Comparison of ENCODE assay signal across 23 mouse cellular contexts in genomic region chr12:82485466-82485865, GRCm38 (mm10).
DNase-seq lines count a peak whose midpoint lies in the region; ATAC-seq lines count a peak whose summit lies in the region.
"Had no signal": no experiment of that assay in that cellular context is flagged by ENCODE, and none has a peak within 500 bp of the region (broad histone marks: within the 10 kb centered on the region; RNA-seq: fewer than 3 reads in every experiment).

No protein-coding gene starts in this region.

- no peak overlapping the region for H3K4me2 ChIP-seq in intestine, embryonic 14.5 days (ENCODE audit: low read length)
- H3K4me2 ChIP-seq in intestine, embryonic 15.5 days (replicated peaks): no peak overlapping the region
- H3K4me2 ChIP-seq: embryonic facial prominence, embryonic 15.5 days; heart, embryonic 12.5 days; hindbrain, embryonic 12.5 days had no signal

- H3K27me3 ChIP-seq in intestine, embryonic 14.5 days (replicated peaks; ENCODE audit: control insufficient read depth, insufficient read depth, low read length): no peaks in the 10 kb centered on the region
- no peaks in the 10 kb centered on the region for H3K27me3 ChIP-seq in intestine, embryonic 15.5 days (replicated peaks)
- H3K27me3 ChIP-seq: embryonic facial prominence, embryonic 15.5 days; heart, embryonic 12.5 days; hindbrain, embryonic 12.5 days had no signal

- WGBS in intestine, embryonic 14.5 days: 67% methylated on average over 2 of the region's 2 CpGs
- 62% methylated on average over 2 of the region's 2 CpGs for WGBS in intestine, embryonic 15.5 days

- no peak for ATAC-seq in intestine, embryonic 14.5 days (replicated peaks; ENCODE audit: low FRiP score, low TSS enrichment, low read depth)
- no peak for ATAC-seq in intestine, embryonic 15.5 days
- ATAC-seq: forebrain, embryonic 14.5 days; hindbrain, postnatal 0 days; intestine, embryonic 16.5 days had no signal

- H3K4me1 ChIP-seq in intestine, embryonic 14.5 days (replicated peaks; ENCODE audit: control insufficient read depth, insufficient read depth, low read length): no peaks in the 10 kb centered on the region
- H3K4me1 ChIP-seq in intestine, embryonic 15.5 days (replicated peaks): no peaks in the 10 kb centered on the region
- H3K4me1 ChIP-seq: embryonic facial prominence, embryonic 15.5 days; hindbrain, embryonic 12.5 days had no signal

- peak; percentile 31 for DNase-seq in intestine, embryonic 14.5 days (ENCODE audit: low spot score)
- DNase-seq in Muller cell, postnatal 12 days (ENCODE audit: inconsistent ontology term): peak; percentile 78
- DNase-seq in ZHBTc4 (ENCODE audit: low read depth, low spot score): peak; percentile 60
- no peak for DNase-seq in gastrocnemius, postnatal 10 days
- DNase-seq in adrenal gland, postnatal 36 days: no peak
- DNase-seq: adrenal gland, adult 2 months; adrenal gland, postnatal 25 days; cerebellum, adult 18-20 months; cerebellum, postnatal 10 days; gastrocnemius, adult 2 months; gastrocnemius, postnatal 36 days; heart, adult 18-20 months; kidney, adult 8-10 months had no signal

- no peaks in the 10 kb centered on the region for H3K9me3 ChIP-seq in intestine, embryonic 14.5 days (ENCODE audit: control insufficient read depth, low read length)
- no peaks in the 10 kb centered on the region for H3K9me3 ChIP-seq in intestine, embryonic 15.5 days
- H3K9me3 ChIP-seq: embryonic facial prominence, embryonic 15.5 days; hindbrain, embryonic 12.5 days had no signal

- H3K4me3 ChIP-seq in intestine, embryonic 14.5 days (ENCODE audit: low read depth, low read length): no peak overlapping the region
- no peak overlapping the region for H3K4me3 ChIP-seq in intestine, embryonic 15.5 days (replicated peaks)
- H3K4me3 ChIP-seq: embryonic facial prominence, embryonic 15.5 days; erythroblast, embryonic 14.5 days; forebrain, embryonic 10.5 days; gastrocnemius, adult 2 months; heart, embryonic 12.5 days; hindbrain, embryonic 12.5 days had no signal

- H3K36me3 ChIP-seq in intestine, embryonic 14.5 days (ENCODE audit: control insufficient read depth, insufficient read depth, low read length): no peaks in the 10 kb centered on the region
- no peaks in the 10 kb centered on the region for H3K36me3 ChIP-seq in intestine, embryonic 15.5 days
- H3K36me3 ChIP-seq: embryonic facial prominence, embryonic 15.5 days; forebrain, embryonic 10.5 days; G1E; heart, embryonic 12.5 days; hindbrain, embryonic 12.5 days had no signal

- no peak overlapping the region for H3K9ac ChIP-seq in intestine, embryonic 14.5 days (ENCODE audit: low read length)
- no peak overlapping the region for H3K9ac ChIP-seq in intestine, embryonic 15.5 days
- H3K9ac ChIP-seq: embryonic facial prominence, embryonic 15.5 days; heart, embryonic 12.5 days; hindbrain, embryonic 12.5 days had no signal

- no peak overlapping the region for H3K27ac ChIP-seq in intestine, embryonic 14.5 days (ENCODE audit: low read depth)
- H3K27ac ChIP-seq in intestine, embryonic 15.5 days: no peak overlapping the region
- H3K27ac ChIP-seq: embryonic facial prominence, embryonic 15.5 days; forebrain, embryonic 10.5 days; gastrocnemius, adult 2 months; hindbrain, embryonic 12.5 days; hindbrain, postnatal 0 days had no signal

Comparison
In these comparisons a context has a peak if more than half of its experiments do, and no peak if none do; other contexts are left out.
1. DNase-seq: peak in intestine, embryonic 14.5 days (single experiment), Muller cell, postnatal 12 days (single experiment) and ZHBTc4 (single experiment); none in gastrocnemius, postnatal 10 days (single experiment) and adrenal gland, postnatal 36 days (0 of 2).